Mouse (Mus musculus) C2C12 (cell line): Measurements from ENCODE around the gene Abcg1.

Experiments used
- CTCF ChIP-seq: IDR thresholded peaks from one replicate; pipeline ENCODE4 v1.5.1; 2011; ENCODE audit not compliant: control insufficient read depth, insufficient read depth, insufficient read length
- MAX ChIP-seq: IDR thresholded peaks from one replicate; pipeline ENCODE4 v1.6.1; 2011; ENCODE audit warnings: mild to moderate bottlenecking, control low read depth
- MYOD1 ChIP-seq: IDR thresholded peaks from one replicate; pipeline ENCODE4 v1.6.1; 2011; ENCODE audit warnings: low read depth; ENCODE audit not compliant: control insufficient read depth, insufficient read length
- USF1 ChIP-seq: IDR thresholded peaks from one replicate; pipeline ENCODE4 v1.6.1; 2011; ENCODE audit warnings: low read depth, mild to moderate bottlenecking, control low read depth, moderate library complexity

DNA sequence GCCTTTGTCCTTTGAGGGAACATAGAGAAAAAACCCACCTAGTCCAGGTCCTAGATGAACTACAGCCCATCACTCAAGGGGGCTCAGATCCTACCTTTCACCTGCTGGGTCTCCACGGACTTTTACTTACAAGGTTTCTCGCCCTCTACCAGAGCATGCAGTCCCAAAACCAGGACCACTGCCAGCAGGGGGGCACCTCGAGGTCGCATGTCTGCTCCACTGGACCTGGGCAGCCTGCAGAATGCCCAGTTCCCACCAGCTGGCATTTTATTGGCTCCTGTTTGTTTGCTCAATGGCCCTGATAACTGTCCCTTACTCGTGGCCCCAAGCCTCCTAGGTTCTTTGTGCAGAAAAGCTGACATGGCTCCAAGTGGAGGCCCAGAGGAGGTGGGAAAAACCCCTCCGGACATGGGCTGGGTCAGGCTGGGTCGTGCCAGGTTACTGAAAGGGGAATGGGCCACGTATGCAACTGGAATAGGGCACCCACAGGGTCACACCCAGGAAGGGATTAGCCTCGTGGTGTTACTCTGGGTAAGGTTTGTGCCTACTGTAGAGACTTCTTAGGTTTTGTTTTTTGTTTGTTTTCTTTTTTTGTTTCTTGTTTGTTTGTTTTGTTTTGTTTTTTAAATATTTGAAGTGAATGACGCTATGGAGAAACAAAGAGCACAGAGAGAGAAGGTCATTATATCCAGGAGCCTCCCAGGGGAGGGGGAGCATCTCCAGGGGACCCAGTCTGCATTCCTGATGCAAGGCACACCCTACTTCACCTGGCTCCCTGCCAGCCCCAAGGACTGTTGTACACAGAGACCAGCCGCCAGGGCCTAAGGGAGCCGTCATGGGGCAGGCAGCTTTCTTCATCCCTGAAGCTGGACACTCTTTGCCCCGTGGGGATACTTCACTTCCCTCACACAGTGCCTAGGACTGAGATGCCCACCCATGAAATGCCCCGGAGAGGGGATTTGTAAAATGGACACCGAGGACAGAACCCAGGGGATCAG lies 86.9 kb downstream of the Abcg1 start, which contains the start of gene Tff2:
- TF ChIP-seq CTCF, result no peak
- no peak for TF ChIP-seq USF1
- no peak for TF ChIP-seq MAX
- TF ChIP-seq MYOD1, result no peak
